Mouse (Mus musculus) liver, adult 2 months (tissue): ENCODE results near the gene Casc1.

Experiments used
- CTCF ChIP-seq: fragments of 200-500 bp; IDR thresholded peaks from 2 replicates; pipeline ENCODE4 v1.5.1; 2011; ENCODE audit warnings: low read depth, low read length, control low read depth
- POLR2A ChIP-seq: fragments of 200-500 bp; IDR thresholded peaks from 2 replicates; pipeline ENCODE4 v1.6.1; 2011; ENCODE audit warnings: low read length, control low read depth; ENCODE audit not compliant: insufficient read depth; ENCODE audit errors: extremely low read depth

DNA sequence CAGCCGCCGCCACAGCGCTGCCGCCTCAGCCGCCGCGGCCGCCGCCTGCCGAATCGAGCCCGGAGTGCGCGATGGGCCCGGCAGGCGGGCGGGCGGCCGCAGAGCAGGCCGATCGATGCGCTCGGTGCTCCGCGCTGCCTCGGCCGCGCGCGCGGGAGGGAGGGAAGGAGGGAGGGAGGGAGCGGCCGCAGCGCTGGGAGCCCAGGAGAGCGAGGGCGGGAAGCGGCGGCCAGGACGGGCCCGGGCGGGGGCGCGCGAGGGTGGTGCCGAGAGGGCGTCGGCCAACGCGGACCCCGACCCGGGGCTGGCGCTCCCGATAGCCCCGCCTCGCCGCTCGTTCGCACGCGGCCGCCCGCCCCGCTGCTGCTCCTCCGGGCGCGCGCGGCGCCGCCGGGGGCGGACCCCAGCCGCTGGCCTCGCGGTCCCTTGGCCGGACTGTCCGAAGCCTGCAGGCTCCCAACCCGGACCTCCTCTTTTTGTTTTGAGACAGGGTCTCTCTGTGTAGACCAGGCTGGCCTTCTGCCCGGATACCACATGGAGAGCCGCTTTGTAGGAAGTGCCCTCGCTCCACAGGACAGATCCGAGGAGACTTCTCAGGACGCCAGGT lies 39.5 kb upstream of the Casc1 start, which contains the start of gene Kras:
- TF ChIP-seq CTCF: no peak
- TF ChIP-seq POLR2A: no peak
